Mouse (Mus musculus) embryonic facial prominence, embryonic 14.5 days (tissue): ENCODE measurements around the gene Gm3415. TPM values are rescaled to one million over a fixed set of nuclear protein-coding genes. Genes with fewer than 3 reads are reported as not detected.

Source experiments
- ATAC-seq: fragments of 200-750 bp; cut with Nextera tagmentation; 2 replicates; pipeline ENCODE4 v1.8.0; 2017; ENCODE audit warnings: low read depth, moderate number of reproducible peaks, moderate TSS enrichment
- DNase-seq: peaks from one replicate; pipeline ENCODE4 v3.0.0-alpha.2; 2015; ENCODE audit warnings: low spot score
- H3K27ac ChIP-seq: fragments of 300-500 bp; sonication (generic); replicated peaks from 2 replicates; pipeline ENCODE4 v1.5.1; 2014; ENCODE audit warnings: low read depth, mild to moderate bottlenecking, low read length, moderate library complexity
- H3K27me3 ChIP-seq: fragments of 300-500 bp; sonication (generic); replicated peaks from 2 replicates; pipeline ENCODE4 v1.6.1; 2014; ENCODE audit warnings: low read length; ENCODE audit not compliant: control insufficient read depth, insufficient read depth
- H3K36me3 ChIP-seq: fragments of 300-500 bp; sonication (generic); 2 replicates; pipeline ENCODE4 v1.6.1; 2014; ENCODE audit warnings: low read length, mixed read lengths; ENCODE audit not compliant: control insufficient read depth, insufficient read depth
- H3K4me1 ChIP-seq: fragments of 300-500 bp; sonication (generic); 2 replicates; pipeline ENCODE4 v1.6.1; 2014; ENCODE audit warnings: antibody characterized with exemption, low read length; ENCODE audit not compliant: control insufficient read depth, insufficient read depth
- H3K4me2 ChIP-seq: fragments of 300-500 bp; sonication (generic); 2 replicates; pipeline ENCODE4 v1.6.1; 2014; ENCODE audit warnings: low read depth, mild to moderate bottlenecking, low read length, moderate library complexity, mixed read lengths
- H3K4me3 ChIP-seq: fragments of 300-500 bp; sonication (generic); 2 replicates; pipeline ENCODE4 v1.5.1; 2014; ENCODE audit warnings: low read depth, mild to moderate bottlenecking, low read length
- H3K9ac ChIP-seq: fragments of 300-500 bp; sonication (generic); 2 replicates; pipeline ENCODE4 v1.6.1; 2014; ENCODE audit warnings: low read depth, mild to moderate bottlenecking, low read length, moderate library complexity, mixed read lengths
- H3K9me3 ChIP-seq: fragments of 300-500 bp; sonication (generic); 2 replicates; pipeline ENCODE4 v1.6.1; 2016; ENCODE audit warnings: low read length; ENCODE audit not compliant: control insufficient read depth
- WGBS: fragments of 180-500 bp; shearing (Covaris S2); extraction: QIAGEN DNeasy Blood & Tissue Kit; methylation state at CpG from one replicate; pipeline ENCODE4 v1.1.7; 2014; 5-methylcytosine and 5-hydroxymethylcytosine counted together
- polyA plus RNA-seq: library from polyadenylated mRNA; unstranded; fragments of >200 nt; fragmentation: Nextera tagmentation; extraction: Ambion mirVana; gene quantifications from 2 replicates; pipeline ENCODE4 v1.2.1, GENCODE M21; 2014

The Gm3415 gene
- polyA plus RNA-seq, 1 experiment from 2014 or later, result not detected

DNA sequence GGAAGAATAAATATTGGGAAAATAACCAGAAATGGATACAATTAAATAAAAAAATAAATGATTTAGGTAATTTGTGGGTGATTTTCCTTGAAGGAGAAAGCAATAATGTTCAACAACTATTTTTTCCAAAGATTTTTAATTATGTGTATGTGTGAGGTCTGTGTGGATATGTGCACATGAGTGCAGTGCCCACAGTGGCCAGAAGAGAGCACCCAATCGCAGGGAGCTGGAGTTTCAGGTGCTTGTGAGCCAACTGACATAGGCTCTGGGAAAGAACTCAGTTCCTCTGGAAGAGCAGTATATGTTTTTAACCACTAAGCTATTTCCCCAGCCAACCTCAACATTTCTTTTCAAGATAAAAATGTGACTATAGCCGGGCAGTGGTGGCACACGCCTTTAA, 20.7 kb downstream of the Gm3415 start:
- no peaks in the 10 kb centered on the region for H3K36me3 ChIP-seq
- H3K27me3 ChIP-seq, result no peaks in the 10 kb centered on the region; the same call in 1 of the 2 replicates
- no peak overlapping the region for H3K4me2 ChIP-seq
- no peaks in the 10 kb centered on the region for H3K9me3 ChIP-seq
- no peaks in the 10 kb centered on the region for H3K4me1 ChIP-seq
- DNase-seq (no peak), ATAC-seq (no peak)
- WGBS, result 89% methylated on average over 3 of the region's 3 CpGs
- no peak overlapping the region for H3K9ac ChIP-seq
- H3K27ac ChIP-seq, result no peak overlapping the region
- no peak overlapping the region for H3K4me3 ChIP-seq

GRCm38 (mm10) chr5:146584156-146584477, 28.2 kb downstream of the Gm3415 start:
- 0 out of 2 replicates have a peak, but pooled peaks have one; percentile 12 for ATAC-seq

DNA sequence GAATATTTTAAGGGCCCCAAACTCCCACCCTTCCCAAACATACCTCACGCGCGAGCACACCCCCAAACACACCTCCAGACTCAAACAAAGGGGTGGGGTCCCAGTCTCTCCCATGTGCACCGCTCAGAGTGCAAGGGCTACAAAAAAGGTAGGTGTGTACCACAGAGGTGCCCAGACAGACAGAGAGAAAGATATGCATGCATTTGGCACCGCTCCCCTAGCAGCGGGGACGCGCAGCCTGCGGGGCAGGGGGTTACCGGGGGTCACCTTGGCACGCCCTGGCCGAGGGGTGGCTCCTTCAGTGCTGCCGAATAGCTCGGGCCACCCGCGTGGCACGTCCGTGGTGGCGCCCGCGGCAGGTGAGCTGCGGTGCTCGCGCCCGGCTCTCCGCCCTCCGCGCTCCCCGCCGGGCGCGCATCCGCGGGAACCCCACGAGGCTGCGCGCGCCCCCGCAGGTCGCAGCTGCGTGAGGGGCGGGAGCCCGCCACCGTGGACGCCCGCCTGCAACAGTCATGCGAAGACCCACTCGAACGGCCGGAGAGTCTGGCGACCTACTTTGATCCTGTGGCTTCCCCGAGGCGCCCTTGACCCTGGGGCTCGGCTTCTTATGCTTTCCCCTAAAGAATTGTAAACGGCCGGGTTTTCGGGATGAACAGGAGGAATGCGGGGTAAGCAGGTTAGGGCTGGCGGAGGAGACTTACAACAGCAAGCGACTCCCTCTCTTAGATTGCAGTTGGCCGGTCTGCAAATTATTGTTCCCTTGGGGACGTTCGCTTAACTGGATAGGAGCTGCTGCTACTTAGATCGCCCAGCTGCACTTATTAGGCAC, 28.8 kb downstream of the Gm3415 start, which contains the start of gene Gpr12:
Gene Gpr12, minus strand, starts transcription at position 762 of the 829 bp plus-strand sequence.
- Histone ChIP-seq H3K36me3 (no peaks in the 10 kb centered on the region), H3K9ac (peak within 1 kb of the TSS; percentile 45), H3K27ac (no peak within 1 kb of the TSS), H3K4me2 (peak within 1 kb of the TSS; percentile 97), H3K4me1 (0 out of 2 replicates have a peak, but pooled peaks cover 3% of the 10 kb centered on the region), H3K27me3 (peaks cover 51% of the 10 kb centered on the region), H3K9me3 (no peaks in the 10 kb centered on the region), H3K4me3 (peak within 1 kb of the TSS; percentile 53)
- WGBS, result 1% methylated on average over 42 of the region's 64 CpGs
- DNase-seq (peak; percentile 64), ATAC-seq (peak; percentile 57)

More at GRCm38 (mm10) chr5:146584156-146584477, 28.2 kb downstream of the Gm3415 start:
- 10% methylated on average over 10 of the region's 10 CpGs for WGBS
- peaks cover 51% of the 10 kb centered on the region for H3K27me3 ChIP-seq
- peak overlapping the region; percentile 45; the same call in 1 of the 2 replicates for H3K9ac ChIP-seq
- H3K4me1 ChIP-seq, result 0 out of 2 replicates have a peak, but pooled peaks cover 3% of the 10 kb centered on the region
- H3K9me3 ChIP-seq, result no peaks in the 10 kb centered on the region
- no peaks in the 10 kb centered on the region for H3K36me3 ChIP-seq
- H3K27ac ChIP-seq, result no peak overlapping the region
- peak overlapping the region; percentile 97 for H3K4me2 ChIP-seq
- DNase-seq, result peak; percentile 25
- H3K4me3 ChIP-seq, result peak overlapping the region; percentile 53

- 5% methylated on average over 10 of the region's 10 CpGs for WGBS
- H3K4me2 ChIP-seq, result peak overlapping the region; percentile 97
- no peaks in the 10 kb centered on the region for H3K36me3 ChIP-seq
- DNase-seq (no peak), ATAC-seq (no peak)
- H3K4me1 ChIP-seq, result 0 out of 2 replicates have a peak, but pooled peaks cover 3% of the 10 kb centered on the region
- no peak overlapping the region for H3K27ac ChIP-seq
- H3K4me3 ChIP-seq, result peak overlapping the region; percentile 53
- H3K9me3 ChIP-seq, result no peaks in the 10 kb centered on the region
- H3K27me3 ChIP-seq, result peaks cover 51% of the 10 kb centered on the region
- H3K9ac ChIP-seq, result peak overlapping the region; percentile 45; the same call in 1 of the 2 replicates
These were observed 29.3 kb downstream of the Gm3415 start for GRCm38 (mm10) chr5:146585307-146585651.

GRCm38 (mm10) chr5:146586357-146587070, 30.6 kb downstream of the Gm3415 start:
- H3K4me2 ChIP-seq, result no peak overlapping the region
- no peak overlapping the region for H3K27ac ChIP-seq
- no peak for ATAC-seq
- H3K36me3 ChIP-seq, result no peaks in the 10 kb centered on the region
- no peak overlapping the region for H3K4me3 ChIP-seq
- 0 out of 2 replicates have a peak, but pooled peaks cover 3% of the 10 kb centered on the region for H3K4me1 ChIP-seq
- 69% methylated on average over 8 of the region's 8 CpGs for WGBS
- no peak for DNase-seq
- H3K9ac ChIP-seq, result no peak overlapping the region
- H3K27me3 ChIP-seq, result peaks cover 51% of the 10 kb centered on the region
- no peaks in the 10 kb centered on the region for H3K9me3 ChIP-seq

- Histone ChIP-seq H3K9ac (no peak overlapping the region), H3K4me2 (no peak overlapping the region), H3K4me3 (no peak overlapping the region), H3K27me3 (peaks cover 13% of the 10 kb centered on the region), H3K4me1 (no peaks in the 10 kb centered on the region), H3K27ac (no peak overlapping the region), H3K36me3 (no peaks in the 10 kb centered on the region), H3K9me3 (no peaks in the 10 kb centered on the region)
- peak; percentile 62; the same call in 1 of the 2 replicates for ATAC-seq
- 54% methylated on average over 4 of the region's 4 CpGs for WGBS
- peak; percentile 38 for DNase-seq
These were observed 35.1 kb downstream of the Gm3415 start for GRCm38 (mm10) chr5:146590987-146591386.

- ATAC-seq, result no peak
- Histone ChIP-seq H3K36me3 (no peaks in the 10 kb centered on the region), H3K4me2 (no peak overlapping the region), H3K4me1 (no peaks in the 10 kb centered on the region), H3K27me3 (peaks cover 6% of the 10 kb centered on the region), H3K9ac (no peak overlapping the region), H3K9me3 (no peaks in the 10 kb centered on the region), H3K27ac (no peak overlapping the region), H3K4me3 (no peak overlapping the region)
- 81% methylated on average over 4 of the region's 4 CpGs for WGBS
- no peak for DNase-seq
These were observed 35.7 kb downstream of the Gm3415 start for GRCm38 (mm10) chr5:146591636-146592035.

DNA sequence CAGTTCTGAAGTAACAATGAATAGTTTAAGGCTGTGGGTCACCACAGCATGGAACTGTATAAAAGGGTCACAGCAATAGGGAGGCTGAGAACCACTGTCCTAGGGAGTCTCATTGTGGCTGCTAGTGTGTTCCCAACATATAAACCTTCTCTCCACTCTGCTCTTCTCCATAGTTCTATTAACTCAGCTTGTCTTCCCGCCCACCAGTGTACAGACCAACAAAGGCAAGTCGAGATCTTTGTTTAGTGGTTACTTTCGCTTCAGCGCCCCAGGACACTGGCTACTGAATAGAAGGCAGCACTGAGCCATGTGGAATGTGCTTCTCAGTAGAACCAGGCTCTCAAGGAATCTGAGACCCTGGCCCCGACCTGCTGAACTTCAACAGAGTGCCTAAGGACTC, 36.6 kb downstream of the Gm3415 start:
- Histone ChIP-seq H3K4me2 (no peak overlapping the region), H3K27ac (no peak overlapping the region), H3K9ac (no peak overlapping the region), H3K36me3 (no peaks in the 10 kb centered on the region), H3K4me1 (no peaks in the 10 kb centered on the region), H3K27me3 (no peaks in the 10 kb centered on the region), H3K9me3 (no peaks in the 10 kb centered on the region), H3K4me3 (no peak overlapping the region)
- WGBS, result 61% methylated on average over 5 of the region's 5 CpGs
- peak; percentile 74 for DNase-seq
- ATAC-seq, result peak; percentile 88
